In the genomic region with DNA sequence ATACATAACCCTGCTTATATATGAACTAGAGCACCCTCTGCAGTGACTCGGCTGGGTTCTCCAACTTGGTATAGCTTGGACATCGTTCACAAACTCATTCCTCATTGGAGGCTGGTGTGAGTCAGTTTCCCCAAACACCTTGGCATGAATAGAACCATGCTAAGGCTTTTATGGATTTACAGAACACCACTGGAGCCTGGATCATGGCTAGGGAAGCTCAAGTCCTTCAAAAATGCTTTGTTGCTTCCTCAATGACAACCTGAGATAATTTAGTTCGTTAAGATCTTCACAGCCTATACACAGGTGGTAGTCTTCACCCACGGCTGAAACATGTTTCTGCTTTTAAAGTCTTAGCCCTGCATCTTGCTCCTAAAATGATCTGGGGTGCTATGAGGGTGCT, we compare ENCODE assay signal across 23 mouse cellular contexts. TPM values are rescaled to one million over a fixed set of nuclear protein-coding genes. Genes with fewer than 3 reads are reported as not detected.
"Had no signal": no experiment of that assay in that cellular context is flagged by ENCODE, and none has a peak within 500 bp of the region (broad histone marks: within the 10 kb centered on the region; RNA-seq: fewer than 3 reads in every experiment).

No protein-coding gene starts in this region.

- DNase-seq: liver, embryonic 13.5 days; liver, postnatal 0 days; lung, adult 2 months; lung, postnatal 14 days; lung, postnatal 36 days; right cerebral cortex, postnatal 14 days; thymus, adult 18-20 months; thymus, postnatal 14 days; thymus, postnatal 36 days had no signal

- H3K27me3 ChIP-seq: liver, embryonic 13.5 days; liver, embryonic 15.5 days; lung, embryonic 15.5 days; megakaryocyte, embryonic 14.5 days; midbrain, embryonic 13.5 days; midbrain, embryonic 15.5 days; neural tube, embryonic 12.5 days had no signal

- H3K9ac ChIP-seq: liver, embryonic 13.5 days; liver, embryonic 15.5 days; liver, postnatal 0 days; lung, embryonic 15.5 days; midbrain, embryonic 13.5 days; midbrain, embryonic 15.5 days; neural tube, embryonic 12.5 days had no signal

- H3K4me1 ChIP-seq: liver, embryonic 13.5 days; liver, embryonic 15.5 days; midbrain, embryonic 13.5 days; midbrain, embryonic 15.5 days; neural tube, embryonic 12.5 days had no signal

- H3K4me3 ChIP-seq: liver, embryonic 13.5 days; liver, embryonic 15.5 days; lung, embryonic 15.5 days; megakaryocyte, embryonic 14.5 days; midbrain, embryonic 13.5 days; midbrain, embryonic 15.5 days; neural tube, embryonic 12.5 days had no signal

- H3K36me3 ChIP-seq: liver, embryonic 13.5 days; liver, embryonic 15.5 days; lung, embryonic 15.5 days; midbrain, embryonic 13.5 days; midbrain, embryonic 15.5 days; neural tube, embryonic 12.5 days had no signal

- H3K4me2 ChIP-seq: liver, embryonic 13.5 days; liver, embryonic 15.5 days; lung, embryonic 15.5 days; midbrain, embryonic 11.5 days; midbrain, embryonic 13.5 days; midbrain, embryonic 15.5 days; neural tube, embryonic 12.5 days had no signal

- H3K27ac ChIP-seq: liver, embryonic 13.5 days; lung, embryonic 15.5 days; midbrain, embryonic 13.5 days; midbrain, embryonic 15.5 days; neural tube, embryonic 12.5 days had no signal

- H3K9me3 ChIP-seq: liver, embryonic 13.5 days; liver, embryonic 15.5 days; lung, embryonic 15.5 days; megakaryocyte, embryonic 14.5 days; midbrain, embryonic 13.5 days; midbrain, embryonic 15.5 days; neural tube, embryonic 12.5 days had no signal

- ATAC-seq: liver, postnatal 0 days; midbrain, embryonic 13.5 days; midbrain, embryonic 15.5 days had no signal

RNA-seq across cellular contexts. Expression of a gene that starts 31.8 kb away (rescaled TPM):
- total RNA-seq: midbrain, postnatal 0 days; monocyte, adult 5-6 weeks; neutrophil, adult 5-6 weeks had no signal
- polyA plus RNA-seq: liver, embryonic 13.5 days; liver, embryonic 15.5 days; liver, postnatal 0 days; lung, adult 2 months; lung, embryonic 15.5 days; midbrain, embryonic 11.5 days; midbrain, embryonic 13.5 days; midbrain, embryonic 15.5 days; midbrain, postnatal 0 days; neural tube, embryonic 12.5 days; neural tube, embryonic 14.5 days; stomach, embryonic 14.5 days; stomach, embryonic 16.5 days; thymus, postnatal 0 days had no signal

RNA-seq across cellular contexts. Expression of a gene that starts 42.3 kb away (rescaled TPM):
- total RNA-seq: midbrain, postnatal 0 days; monocyte, adult 5-6 weeks; neutrophil, adult 5-6 weeks had no signal
- polyA plus RNA-seq: liver, embryonic 13.5 days; liver, embryonic 15.5 days; liver, postnatal 0 days; lung, adult 2 months; lung, embryonic 15.5 days; midbrain, embryonic 11.5 days; midbrain, embryonic 13.5 days; midbrain, embryonic 15.5 days; midbrain, postnatal 0 days; neural tube, embryonic 12.5 days; neural tube, embryonic 14.5 days; stomach, embryonic 14.5 days; stomach, embryonic 16.5 days; thymus, postnatal 0 days had no signal
